Mouse (Mus musculus) liver, adult 2 months (tissue): ENCODE measurements at regions not wholly inside any gene's neighbourhood (a gene's known extent, or its start where the extent isn't known, plus 50 kb on each side); places are given as distances from the start of the nearest gene placed in this dataset.

Experiments
- DNase-seq: peaks from one replicate; pipeline ENCODE4 v3.0.0-alpha.2; 2011; ENCODE audit warnings: low read depth, low spot score; ENCODE audit errors: extremely low read depth
- H3K27ac ChIP-seq: fragments of 200-500 bp; replicated peaks from 2 replicates; pipeline ENCODE4 v1.5.1; 2012; ENCODE audit warnings: low read depth, mild to moderate bottlenecking, control low read depth, inconsistent platforms, low read length; ENCODE audit not compliant: insufficient read depth
- H3K27me3 ChIP-seq: fragments of 200-500 bp; 2 replicates; pipeline ENCODE4 v1.6.1; 2012; ENCODE audit warnings: mild to moderate bottlenecking, moderate library complexity, low read length, inconsistent platforms; ENCODE audit not compliant: control insufficient read depth, insufficient read depth
- H3K36me3 ChIP-seq: fragments of 200-500 bp; 2 replicates; pipeline ENCODE4 v1.6.1; 2012; ENCODE audit warnings: low read length, inconsistent platforms; ENCODE audit not compliant: control insufficient read depth, insufficient read depth
- H3K4me1 ChIP-seq: fragments of 200-500 bp; 2 replicates; pipeline ENCODE4 v1.6.1; 2011; ENCODE audit warnings: low read length; ENCODE audit not compliant: control insufficient read depth, insufficient read depth
- H3K4me3 ChIP-seq: fragments of 200-500 bp; 2 replicates; pipeline ENCODE4 v1.5.1; 2011; ENCODE audit warnings: low read depth, mild to moderate bottlenecking, control low read depth, low read length, moderate library complexity; ENCODE audit not compliant: insufficient read depth
- H3K79me2 ChIP-seq: fragments of 200-500 bp; 2 replicates; pipeline ENCODE4 v1.6.1; 2012; ENCODE audit warnings: inconsistent platforms, mild to moderate bottlenecking, low read length, moderate library complexity; ENCODE audit not compliant: control insufficient read depth, insufficient read depth
- H3K9ac ChIP-seq: fragments of 200-500 bp; 2 replicates; pipeline ENCODE4 v1.6.1; 2012; ENCODE audit warnings: low read depth, mild to moderate bottlenecking, control low read depth, inconsistent platforms, low read length
- CTCF ChIP-seq: fragments of 200-500 bp; IDR thresholded peaks from 2 replicates; pipeline ENCODE4 v1.5.1; 2011; ENCODE audit warnings: low read depth, low read length, control low read depth
- POLR2A ChIP-seq: fragments of 200-500 bp; IDR thresholded peaks from 2 replicates; pipeline ENCODE4 v1.6.1; 2011; ENCODE audit warnings: low read length, control low read depth; ENCODE audit not compliant: insufficient read depth; ENCODE audit errors: extremely low read depth
- WGBS: fragments of 180-500 bp; shearing (Covaris S2); methylation state at CpG from one replicate; pipeline ENCODE4 v1.1.7; 2018; 5-methylcytosine and 5-hydroxymethylcytosine counted together

DNA sequence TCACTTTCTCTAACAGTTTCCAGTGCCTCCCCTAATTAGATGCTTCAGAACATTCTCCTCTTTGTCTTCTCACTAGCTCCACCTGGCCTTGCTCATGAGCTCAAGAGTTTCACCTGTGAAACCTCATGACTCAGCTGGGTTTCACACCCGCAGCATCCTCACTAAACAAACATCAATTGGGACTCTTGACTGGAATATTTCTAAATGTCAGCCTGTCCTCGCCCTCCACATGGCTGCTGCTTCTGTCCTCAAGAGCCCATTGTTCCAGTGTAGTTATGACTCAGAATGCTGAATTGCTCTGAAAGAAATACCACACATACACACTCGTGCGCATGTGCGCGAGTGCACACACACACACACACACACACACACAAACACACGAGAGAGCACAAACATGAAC is 407.2 kb downstream of the Prss52 start:
- Histone ChIP-seq H3K4me1 (no peaks in the 10 kb centered on the region), H3K36me3 (no peaks in the 10 kb centered on the region), H3K9ac (no peak overlapping the region), H3K79me2 (no peaks in the 10 kb centered on the region), H3K27ac (no peak overlapping the region), H3K4me3 (no peak overlapping the region), H3K27me3 (no peaks in the 10 kb centered on the region)
- no peak for DNase-seq
- no peak for TF ChIP-seq CTCF
- TF ChIP-seq POLR2A: no peak
- 83% methylated on average over 7 of the region's 7 CpGs for WGBS

DNA sequence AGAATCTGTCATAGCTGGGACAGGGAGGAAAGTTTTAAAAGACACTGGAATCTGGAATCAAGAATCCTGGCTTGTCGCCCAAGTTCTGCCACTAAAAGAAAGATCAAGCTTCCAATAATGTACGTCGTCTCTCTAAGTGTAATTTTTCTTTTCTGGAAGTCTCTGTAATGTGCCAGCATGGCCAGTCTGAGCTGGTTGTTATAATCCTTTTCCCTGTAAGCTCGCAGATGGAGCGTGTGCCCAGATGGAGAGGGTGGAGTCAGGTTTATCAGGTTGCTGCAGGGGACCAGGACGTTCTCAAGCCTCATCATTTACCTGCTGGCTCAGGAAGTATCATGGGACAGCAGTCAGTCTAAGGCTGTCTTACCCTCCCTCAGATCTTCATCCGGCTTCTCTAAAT is 408.6 kb downstream of the Prss52 start:
- WGBS: 76% methylated on average over 7 of the region's 7 CpGs
- Histone ChIP-seq H3K9ac (no peak overlapping the region), H3K79me2 (no peaks in the 10 kb centered on the region)

DNA sequence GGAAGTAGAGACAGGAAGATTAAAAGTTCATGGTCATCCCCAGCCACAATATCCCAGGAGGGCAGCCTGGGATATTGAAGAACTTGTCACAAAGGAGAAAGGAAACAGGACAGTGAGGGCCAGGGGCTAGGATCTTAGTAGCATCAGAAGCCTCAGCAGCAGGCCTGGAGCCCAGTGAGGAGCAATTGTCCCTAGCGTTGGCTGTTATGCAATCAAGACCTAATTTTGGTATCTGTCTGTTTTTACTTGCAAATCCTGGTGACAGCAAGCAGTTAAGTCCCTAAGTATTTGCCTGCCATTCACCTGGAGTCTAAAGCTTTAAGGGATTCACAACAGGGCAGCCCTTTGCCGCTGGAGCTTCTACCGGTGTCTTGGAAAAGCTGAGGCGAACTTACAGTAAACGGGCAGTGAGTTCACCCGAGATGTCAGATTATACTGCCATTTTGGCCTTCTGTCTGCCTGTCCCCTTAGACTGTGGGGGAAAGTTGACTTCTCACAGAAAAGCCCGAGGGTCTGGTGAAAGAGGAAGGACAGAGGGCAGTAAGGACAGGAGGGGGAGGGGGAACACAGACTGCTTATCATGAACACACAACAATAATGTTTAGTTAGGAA is 413.6 kb downstream of the Prss52 start:
- H3K4me3 ChIP-seq: no peak overlapping the region
- DNase-seq: no peak
- no peak for TF ChIP-seq CTCF
- no peaks in the 10 kb centered on the region for H3K27me3 ChIP-seq
- no peak overlapping the region for H3K27ac ChIP-seq
- no peak overlapping the region for H3K9ac ChIP-seq
- 45% methylated on average over 7 of the region's 7 CpGs for WGBS
- H3K4me1 ChIP-seq: no peaks in the 10 kb centered on the region; the same call in 1 of the 2 replicates
- H3K36me3 ChIP-seq: no peaks in the 10 kb centered on the region
- no peaks in the 10 kb centered on the region for H3K79me2 ChIP-seq

More for the DNA sequence above, 408.6 kb downstream of the Prss52 start:
- no peak overlapping the region for H3K27ac ChIP-seq
- no peaks in the 10 kb centered on the region for H3K27me3 ChIP-seq
- DNase-seq: no peak
- H3K4me1 ChIP-seq: no peaks in the 10 kb centered on the region
- H3K36me3 ChIP-seq: no peaks in the 10 kb centered on the region
- no peak overlapping the region for H3K4me3 ChIP-seq
- TF ChIP-seq CTCF (no peak), POLR2A (no peak)

DNA sequence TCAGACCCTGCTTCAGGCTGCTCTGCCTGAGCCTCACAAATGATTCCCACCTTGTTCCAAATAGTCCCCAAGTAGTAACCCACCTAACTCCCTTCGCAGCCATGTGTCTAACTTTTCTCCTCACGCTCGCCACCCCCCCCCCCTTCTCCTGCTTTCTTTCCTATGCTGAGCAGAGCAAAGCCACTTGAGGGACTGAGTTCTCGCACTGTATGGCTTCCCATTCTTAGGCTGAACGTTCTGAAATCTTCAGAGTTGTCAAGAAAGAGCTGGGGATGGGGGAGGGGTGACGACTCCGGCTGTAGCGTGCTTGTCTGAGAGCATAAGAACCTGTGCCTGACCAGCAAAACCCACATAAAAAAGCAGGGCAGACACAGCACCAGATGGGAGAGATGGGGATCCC is 420.6 kb downstream of the Prss52 start:
- Histone ChIP-seq H3K4me3 (no peak overlapping the region), H3K4me1 (no peaks in the 10 kb centered on the region; the same call in 1 of the 2 replicates), H3K36me3 (no peaks in the 10 kb centered on the region), H3K27ac (no peak overlapping the region), H3K79me2 (no peaks in the 10 kb centered on the region), H3K9ac (no peak overlapping the region), H3K27me3 (no peaks in the 10 kb centered on the region)
- WGBS: 72% methylated on average over 8 of the region's 8 CpGs
- no peak for DNase-seq
- TF ChIP-seq POLR2A: no peak
- TF ChIP-seq CTCF: no peak

DNA sequence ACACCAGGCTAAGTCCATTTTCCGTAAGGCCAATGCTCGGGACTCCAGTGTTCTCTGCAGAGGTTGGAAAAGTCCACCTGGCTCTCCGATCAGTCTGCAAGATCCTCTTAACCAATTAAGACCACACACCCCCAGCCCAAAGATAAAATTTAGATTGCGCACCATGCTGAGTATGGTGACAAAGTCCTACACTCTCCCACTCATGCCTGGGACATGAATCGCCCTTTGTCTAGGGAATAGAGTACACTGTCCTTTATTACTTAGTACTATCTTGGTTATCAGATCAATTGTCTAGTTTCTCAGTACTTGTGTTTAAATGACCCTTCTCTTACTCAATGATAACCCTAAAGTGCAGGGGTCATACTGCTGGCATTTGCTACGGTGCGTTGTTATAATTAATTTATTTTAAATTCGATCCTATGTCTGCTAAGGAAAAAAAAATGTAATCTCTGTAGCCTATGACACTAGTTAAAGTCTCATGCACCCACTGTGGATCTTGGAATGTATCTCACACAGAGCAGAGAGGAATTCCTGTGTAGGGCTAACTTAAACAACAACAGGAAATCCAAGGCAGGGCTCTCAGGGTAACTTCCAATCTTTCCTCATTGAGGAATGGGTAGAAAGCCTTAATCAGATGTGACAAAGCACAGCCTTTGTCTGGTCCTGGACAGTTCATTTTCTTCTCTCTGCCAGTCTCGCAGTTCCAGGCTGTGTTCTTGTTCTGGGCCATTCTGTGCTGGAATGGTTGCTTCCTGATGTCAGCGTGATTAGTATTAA is 421.4 kb downstream of the Prss52 start:
- no peaks in the 10 kb centered on the region for H3K79me2 ChIP-seq
- H3K4me1 ChIP-seq: no peaks in the 10 kb centered on the region; the same call in 1 of the 2 replicates
- H3K36me3 ChIP-seq: no peaks in the 10 kb centered on the region
- WGBS: 51% methylated on average over 10 of the region's 10 CpGs
- H3K9ac ChIP-seq: no peak overlapping the region
- no peaks in the 10 kb centered on the region for H3K27me3 ChIP-seq
- peak; percentile 6 for DNase-seq
- no peak for TF ChIP-seq POLR2A
- TF ChIP-seq CTCF: no peak
- H3K27ac ChIP-seq: no peak overlapping the region
- no peak overlapping the region for H3K4me3 ChIP-seq

DNA sequence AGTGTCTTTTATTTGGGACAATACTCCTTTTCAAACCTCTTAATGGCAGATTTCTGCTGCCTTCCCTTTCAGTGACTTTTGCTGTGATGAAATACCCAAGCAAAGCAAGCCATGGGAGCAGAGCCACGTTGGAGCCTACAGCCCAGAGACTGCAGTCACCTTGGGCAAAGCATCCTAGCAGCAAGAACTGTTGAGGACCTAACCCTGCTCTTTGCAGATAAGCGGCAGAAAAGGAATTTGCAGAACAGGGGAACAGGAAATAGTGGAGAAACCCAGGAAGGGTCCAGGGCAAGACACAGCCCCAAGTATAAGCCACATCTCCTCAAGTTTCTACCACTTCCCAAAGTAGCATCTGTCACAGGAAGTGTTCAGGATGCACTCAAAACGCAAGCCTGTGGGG is 426.5 kb downstream of the Prss52 start:
- TF ChIP-seq CTCF (no peak), POLR2A (no peak)
- DNase-seq: no peak
- Histone ChIP-seq H3K79me2 (no peaks in the 10 kb centered on the region), H3K4me1 (no peaks in the 10 kb centered on the region), H3K27me3 (no peaks in the 10 kb centered on the region), H3K27ac (no peak overlapping the region), H3K36me3 (no peaks in the 10 kb centered on the region), H3K9ac (no peak overlapping the region), H3K4me3 (no peak overlapping the region)
- WGBS: 56% methylated on average over 3 of the region's 3 CpGs
